Mouse (Mus musculus) MEL (cell line): Measurements from ENCODE around the gene Dusp11. TPM values are rescaled to one million over a fixed set of nuclear protein-coding genes. Genes with fewer than 3 reads are reported as not detected.

Experiments
- DNase-seq: peaks from one replicate; pipeline ENCODE4 v3.0.0; 2011; ENCODE audit warnings: low read depth, low spot score
- H3K27ac ChIP-seq: 2 replicates; pipeline ENCODE4 v1.5.1; 2012; ENCODE audit warnings: low read depth, mild to moderate bottlenecking, control low read depth, low read length, moderate library complexity; ENCODE audit not compliant: control insufficient read depth
- H3K27me3 ChIP-seq, 2 experiments: fragments of 150-350 bp in 1 of 2; sonication (generic) in 1 of 2; 2 replicates each; pipeline ENCODE4 v1.6.1; 2012; ENCODE audit warnings: low read length in 2 of 2, mild to moderate bottlenecking in 2 of 2, improper control_type of control experiment in 1 of 2, moderate library complexity in 1 of 2; ENCODE audit not compliant: insufficient read depth in 2 of 2, control insufficient read depth in 1 of 2
- H3K36me3 ChIP-seq, 2 experiments: 2 replicates each; pipeline ENCODE4 v1.6.1; 2012 to 2014; ENCODE audit warnings: low read length in 2 of 2, improper control_type of control experiment in 1 of 2, inconsistent platforms in 1 of 2, mild to moderate bottlenecking in 1 of 2; ENCODE audit not compliant: insufficient read depth in 2 of 2, control insufficient read depth in 1 of 2
- H3K4me1 ChIP-seq, 2 experiments: fragments of 150-350 bp in 1 of 2; sonication (generic) in 1 of 2; 2 replicates each; pipeline ENCODE4 v1.6.1; 2012; ENCODE audit warnings: low read length in 2 of 2, improper control_type of control experiment in 1 of 2, mild to moderate bottlenecking in 1 of 2; ENCODE audit not compliant: insufficient read depth in 2 of 2, control insufficient read depth in 1 of 2
- H3K4me3 ChIP-seq, 2 experiments: fragments of 150-350 bp in 1 of 2; sonication (generic) in 1 of 2; 2 replicates each; pipeline ENCODE4 v1.5.1; 2012; ENCODE audit warnings: low read depth in 2 of 2, low read length in 2 of 2, mild to moderate bottlenecking in 2 of 2, moderate library complexity in 2 of 2, control low read depth in 1 of 2, improper control_type of control experiment in 1 of 2; ENCODE audit not compliant: control insufficient read depth in 1 of 2, insufficient read depth in 1 of 2
- H3K79me2 ChIP-seq: 2 replicates; pipeline ENCODE4 v1.6.1; 2012; ENCODE audit warnings: mild to moderate bottlenecking, low read length, moderate library complexity; ENCODE audit not compliant: control insufficient read depth, poor library complexity, insufficient read depth
- H3K9ac ChIP-seq: 2 replicates; pipeline ENCODE4 v1.6.1; 2012; ENCODE audit warnings: low read depth, mild to moderate bottlenecking, control low read depth, low read length, moderate library complexity; ENCODE audit not compliant: control insufficient read depth, poor library complexity, severe bottlenecking
- H3K9me3 ChIP-seq: fragments of 150-350 bp; sonication (generic); replicated peaks from 2 replicates; pipeline ENCODE4 v1.6.1; 2012; ENCODE audit warnings: mild to moderate bottlenecking, low read length, improper control_type of control experiment, moderate library complexity; ENCODE audit not compliant: insufficient read depth
- BHLHE40 ChIP-seq: IDR thresholded peaks from 2 replicates; pipeline ENCODE4 v1.6.1; 2012; ENCODE audit warnings: low read depth, mild to moderate bottlenecking, inconsistent platforms, low read length, improper control_type of control experiment, borderline replicate concordance
- CHD1 ChIP-seq: IDR thresholded peaks from 2 replicates; pipeline ENCODE4 v1.6.1; 2012; ENCODE audit warnings: low read depth, mild to moderate bottlenecking, inconsistent platforms, low read length, improper control_type of control experiment
- CTCF ChIP-seq, 3 experiments: IDR thresholded peaks in 2 of 3; conservative IDR thresholded peaks in 1 of 3; 2 replicates each; pipeline ENCODE4 v1.5.1; 2011 to 2012; ENCODE audit warnings: low read length in 3 of 3, low read depth in 2 of 3, mild to moderate bottlenecking in 2 of 3, improper control_type of control experiment in 1 of 3, inconsistent platforms in 1 of 3, mixed read lengths in 1 of 3, moderate library complexity in 1 of 3; ENCODE audit not compliant: control insufficient read depth in 1 of 3, insufficient read depth in 1 of 3, poor library complexity in 1 of 3, severe bottlenecking in 1 of 3
- ETS1 ChIP-seq: IDR thresholded peaks from 2 replicates; pipeline ENCODE4 v1.6.1; 2012; ENCODE audit warnings: low read depth, mild to moderate bottlenecking, inconsistent platforms, low read length, improper control_type of control experiment, moderate library complexity
- GABPA ChIP-seq: IDR thresholded peaks from 2 replicates; pipeline ENCODE4 v1.6.1; 2012; ENCODE audit warnings: low read depth, mild to moderate bottlenecking, inconsistent platforms, low read length, improper control_type of control experiment, moderate library complexity
- GATA1 ChIP-seq: IDR thresholded peaks from 2 replicates; pipeline ENCODE4 v1.6.1; 2011; ENCODE audit warnings: low read depth, low read length, improper control_type of control experiment
- HCFC1 ChIP-seq: IDR thresholded peaks from 2 replicates; pipeline ENCODE4 v1.6.1; 2012; ENCODE audit warnings: low read depth, mild to moderate bottlenecking, inconsistent platforms, low read length, improper control_type of control experiment, moderate library complexity
- MXI1 ChIP-seq: IDR thresholded peaks from 2 replicates; pipeline ENCODE4 v1.6.1; 2011; ENCODE audit warnings: mild to moderate bottlenecking, low read depth, low read length, improper control_type of control experiment
- MYC ChIP-seq: IDR thresholded peaks from 2 replicates; pipeline ENCODE4 v1.6.1; 2011; ENCODE audit warnings: low read depth, mild to moderate bottlenecking, low read length, improper control_type of control experiment, moderate library complexity
- NELFE ChIP-seq: IDR thresholded peaks from 2 replicates; pipeline ENCODE4 v1.6.1; 2011; ENCODE audit warnings: low read depth, low read length, improper control_type of control experiment
- NRF1 ChIP-seq: IDR thresholded peaks from 2 replicates; pipeline ENCODE4 v1.6.1; 2014; ENCODE audit warnings: low read depth, mild to moderate bottlenecking, inconsistent platforms, low read length, improper control_type of control experiment, moderate library complexity; ENCODE audit not compliant: poor library complexity, insufficient read depth, severe bottlenecking
- POLR2AphosphoS5 ChIP-seq: IDR thresholded peaks from 2 replicates; pipeline ENCODE4 v1.6.1; 2012; ENCODE audit warnings: low read depth, borderline replicate concordance, mild to moderate bottlenecking, inconsistent platforms, low read length, moderate library complexity, mixed read lengths
- RAD21 ChIP-seq: IDR thresholded peaks from 2 replicates; pipeline ENCODE4 v1.6.1; 2011; ENCODE audit warnings: mild to moderate bottlenecking, low read depth, low read length, improper control_type of control experiment
- RCOR1 ChIP-seq: IDR thresholded peaks from 2 replicates; pipeline ENCODE4 v1.6.1; 2012; ENCODE audit warnings: low read depth, mild to moderate bottlenecking, inconsistent platforms, low read length, improper control_type of control experiment
- SMC3 ChIP-seq: IDR thresholded peaks from 2 replicates; pipeline ENCODE4 v1.6.1; 2011; ENCODE audit warnings: low read depth, low read length, improper control_type of control experiment
- TBP ChIP-seq: IDR thresholded peaks from 2 replicates; pipeline ENCODE4 v1.8.0; 2011; ENCODE audit warnings: low read depth, low read length, improper control_type of control experiment
- UBTF ChIP-seq: IDR thresholded peaks from 2 replicates; pipeline ENCODE4 v1.6.1; 2012; ENCODE audit warnings: low read depth, mild to moderate bottlenecking, inconsistent platforms, low read length, improper control_type of control experiment, moderate library complexity, borderline replicate concordance; ENCODE audit not compliant: insufficient read depth
- USF2 ChIP-seq, 2 experiments: IDR thresholded peaks; 2 replicates each; pipeline ENCODE4 v1.6.1; 2011 to 2012; ENCODE audit warnings: improper control_type of control experiment in 2 of 2, low read length in 2 of 2, borderline replicate concordance in 1 of 2, inconsistent platforms in 1 of 2, low read depth in 1 of 2, mild to moderate bottlenecking in 1 of 2; ENCODE audit not compliant: insufficient read depth in 1 of 2
- ZC3H11A ChIP-seq: IDR thresholded peaks from 2 replicates; pipeline ENCODE4 v1.6.1; 2012; ENCODE audit warnings: low read depth, mild to moderate bottlenecking, inconsistent platforms, low read length, improper control_type of control experiment
- ZKSCAN1 ChIP-seq: IDR thresholded peaks from 2 replicates; pipeline ENCODE4 v1.6.1; 2012; ENCODE audit warnings: low read depth, mild to moderate bottlenecking, inconsistent platforms, low read length, improper control_type of control experiment, moderate library complexity
- ZMIZ1 ChIP-seq: IDR thresholded peaks from 2 replicates; pipeline ENCODE4 v1.6.1; 2012; ENCODE audit warnings: low read depth, mild to moderate bottlenecking, inconsistent platforms, low read length, improper control_type of control experiment, moderate library complexity
- ZNF384 ChIP-seq: IDR thresholded peaks from 2 replicates; pipeline ENCODE4 v1.6.1; 2012; ENCODE audit warnings: low read depth, mild to moderate bottlenecking, inconsistent platforms, low read length, improper control_type of control experiment
- polyA plus RNA-seq, 2 experiments: library from polyadenylated mRNA; stranded (reverse) in 1 of 2; unstranded in 1 of 2; fragments of >175 nt in 1 of 2; fragments of >200 nt in 1 of 2; gene quantifications; 2 replicates each; pipeline versions ENCODE4 v1.2.1 to v1.2.4; 2012; ENCODE audit warnings: low replicate concordance in 2 of 2, low read depth in 1 of 2; ENCODE audit not compliant: insufficient read length in 2 of 2, insufficient read depth in 1 of 2, missing spikeins in 1 of 2
- total RNA-seq: library from RNA; depleted of rRNA; stranded (reverse); fragments of 300-350 nt; gene quantifications from 2 replicates; pipeline ENCODE4 v1.2.3, GENCODE M21; 2012

Dusp11 gene
- total and polyA plus RNA-seq, 3 experiments = 22.4 to 42.3 (median 33.2) TPM

DNA sequence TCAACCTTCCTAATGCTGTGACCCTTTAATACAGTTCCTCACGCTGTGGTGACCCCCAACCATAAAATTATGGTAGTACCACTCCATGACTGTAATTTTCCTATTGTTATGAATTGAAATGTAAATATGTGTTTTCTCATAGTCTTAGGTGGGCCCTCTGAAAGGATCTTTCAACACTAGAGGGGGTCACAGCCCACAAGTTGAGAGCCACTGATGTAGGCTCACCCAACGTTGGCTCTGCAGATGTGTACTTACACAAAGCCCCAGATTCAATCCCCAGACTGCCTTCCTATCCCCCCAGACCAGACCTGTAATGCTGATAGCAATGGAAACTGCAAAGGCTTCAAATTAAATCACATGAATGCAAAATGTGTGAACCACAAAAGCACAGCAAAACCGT, 25.8 kb downstream of the Dusp11 start:
- no peaks in the 10 kb centered on the region for H3K27me3 ChIP-seq
- H3K9ac ChIP-seq = no peak overlapping the region
- peak in 2 of 3 experiments; percentile 46 to 72; a peak in 5 of 6 replicates for TF ChIP-seq CTCF (IDR thresholded peaks at IDR 0.05 in 2 of 3, conservative IDR thresholded peaks at IDR 0.05 in 1 of 3; ENCODE audit: control insufficient read depth in 1 of 3, insufficient read depth in 1 of 3, low read depth in 2 of 3, low read length in 3 of 3, poor library complexity in 1 of 3, severe bottlenecking in 1 of 3)
- TF ChIP-seq GABPA = no peak
- peak; percentile 77 for TF ChIP-seq ZC3H11A
- peak; percentile 79 for TF ChIP-seq RAD21
- peak; percentile 74 for TF ChIP-seq SMC3
- H3K4me1 ChIP-seq = peaks cover 3 to 7% of the 10 kb centered on the region in 2 experiments; a peak in 3 of 4 replicates
- DNase-seq = peak; percentile 68
- no peaks in the 10 kb centered on the region; the same call in 1 of the 2 replicates for H3K79me2 ChIP-seq
- peaks cover 0 to 7% of the 10 kb centered on the region in 2 experiments; a peak in 2 of 4 replicates for H3K36me3 ChIP-seq
- no peak overlapping the region for H3K27ac ChIP-seq
- H3K4me3 ChIP-seq = no peak overlapping the region
- no peaks in the 10 kb centered on the region for H3K9me3 ChIP-seq

GRCm38 (mm10) chr6:85934047-85934446, 27.4 kb downstream of the Dusp11 start:
- H3K27ac ChIP-seq = no peak overlapping the region
- TF ChIP-seq MYC = no peak
- no peak for TF ChIP-seq NELFE
- TF ChIP-seq NRF1 = no peak
- no peak for TF ChIP-seq GATA1
- no peak for TF ChIP-seq TBP
- no peak for TF ChIP-seq CHD1
- TF ChIP-seq ETS1 = no peak
- TF ChIP-seq RCOR1 = no peak
- TF ChIP-seq ZNF384 = no peak
- no peak for TF ChIP-seq MXI1
- TF ChIP-seq ZMIZ1 = no peak
- TF ChIP-seq UBTF = no peak
- TF ChIP-seq HCFC1 = no peak
- TF ChIP-seq SMC3 = no peak
- TF ChIP-seq POLR2AphosphoS5 = no peak
- TF ChIP-seq ZKSCAN1 = no peak
- no peak for TF ChIP-seq USF2 (IDR thresholded peaks at IDR 0.05; ENCODE audit: borderline replicate concordance in 1 of 2, insufficient read depth in 1 of 2, low read depth in 1 of 2, low read length in 2 of 2)
- no peak for TF ChIP-seq BHLHE40
- H3K4me3 ChIP-seq = no peak overlapping the region
- no peak for DNase-seq
- no peaks in the 10 kb centered on the region for H3K9me3 ChIP-seq
- peaks cover 3 to 7% of the 10 kb centered on the region in 2 experiments; a peak in 3 of 4 replicates for H3K4me1 ChIP-seq
- H3K9ac ChIP-seq = no peak overlapping the region
- no peaks in the 10 kb centered on the region; the same call in 1 of the 2 replicates for H3K79me2 ChIP-seq
- no peaks in the 10 kb centered on the region for H3K27me3 ChIP-seq
- H3K36me3 ChIP-seq = peaks cover 0 to 7% of the 10 kb centered on the region in 2 experiments
